Mouse (Mus musculus): ENCODE measurements around the gene Kptn.

- no peak for TF ChIP-seq CTCF (IDR thresholded peaks at IDR 0.05; ENCODE audit: control insufficient read depth, insufficient read depth, low read length)
- TF ChIP-seq POLR2A (IDR thresholded peaks at IDR 0.05; ENCODE audit: borderline replicate concordance, control insufficient read depth, low read depth, low read length): no peak
These were observed 53.5 kb downstream of the Kptn start for GRCm38 (mm10) chr7:16173146-16173545.
